In genomic region chr12:108389718-108390117, GRCm38 (mm10) we compare ENCODE assay signal across 28 mouse cellular contexts.
"Had no signal": no experiment of that assay in that cellular context is flagged by ENCODE, and none has a peak within 500 bp of the region (broad histone marks: within the 10 kb centered on the region; RNA-seq: fewer than 3 reads in every experiment).

No protein-coding gene starts in this region.

- H3K27ac ChIP-seq: gastrocnemius, adult 2 months; heart, adult 2 months; heart, embryonic 13.5 days; heart, embryonic 15.5 days; hindbrain, embryonic 13.5 days; hindbrain, embryonic 15.5 days; hindbrain, postnatal 0 days; left cerebral cortex, adult 2 months; limb, embryonic 12.5 days; liver, embryonic 13.5 days; liver, embryonic 15.5 days had no signal

- H3K4me1 ChIP-seq: liver, embryonic 15.5 days had no signal

- ATAC-seq: hindbrain, postnatal 0 days; intestine, embryonic 16.5 days had no signal

- H3K4me2 ChIP-seq: heart, embryonic 11.5 days; heart, embryonic 13.5 days; heart, embryonic 15.5 days; hindbrain, embryonic 13.5 days; hindbrain, embryonic 15.5 days; limb, embryonic 12.5 days; liver, embryonic 11.5 days; liver, embryonic 13.5 days; liver, embryonic 15.5 days had no signal

- H3K9ac ChIP-seq: heart, embryonic 13.5 days; heart, embryonic 15.5 days; hindbrain, embryonic 13.5 days; hindbrain, embryonic 15.5 days; limb, embryonic 12.5 days; liver, embryonic 13.5 days; liver, embryonic 15.5 days had no signal

- H3K36me3 ChIP-seq: heart, embryonic 13.5 days; heart, embryonic 15.5 days; hindbrain, embryonic 13.5 days; hindbrain, embryonic 15.5 days; limb, embryonic 12.5 days; liver, embryonic 13.5 days; liver, embryonic 15.5 days had no signal

- DNase-seq: gastrocnemius, adult 2 months; gastrocnemius, postnatal 14 days; gastrocnemius, postnatal 36 days; heart, adult 11 months; heart, adult 2 months; heart, postnatal 14 days; heart, postnatal 36 days; kidney, adult 11 months; kidney, adult 2 months; kidney, adult 9 months; kidney, postnatal 14 days; kidney, postnatal 36 days; layer of hippocampus, adult 9-11 months; layer of hippocampus, postnatal 36 days; left cerebral cortex, postnatal 4 days; liver; liver, embryonic 13.5 days had no signal

- H3K9me3 ChIP-seq: heart, embryonic 13.5 days; heart, embryonic 15.5 days; hindbrain, embryonic 13.5 days; hindbrain, embryonic 15.5 days; limb, embryonic 12.5 days; liver, embryonic 13.5 days; liver, embryonic 15.5 days had no signal

- H3K4me3 ChIP-seq: gastrocnemius, adult 2 months; heart, adult 2 months; heart, embryonic 13.5 days; heart, embryonic 15.5 days; hindbrain, embryonic 13.5 days; hindbrain, embryonic 15.5 days; left cerebral cortex, adult 2 months; limb, embryonic 12.5 days; liver, embryonic 13.5 days; liver, embryonic 15.5 days had no signal

- H3K27me3 ChIP-seq: heart, embryonic 13.5 days; heart, embryonic 15.5 days; hindbrain, embryonic 15.5 days; limb, embryonic 12.5 days; liver, embryonic 13.5 days; liver, embryonic 15.5 days had no signal
